Mouse (Mus musculus) liver, postnatal 0 days (tissue): ENCODE measurements around the gene Robo1.

Experiments
- CTCF ChIP-seq: sonication (generic); IDR thresholded peaks from 2 replicates; pipeline ENCODE4 v1.5.1; 2016; ENCODE audit warnings: antibody characterized with exemption, low read depth
- EP300 ChIP-seq: IDR thresholded peaks from 2 replicates; pipeline ENCODE4 v1.6.1; 2016; ENCODE audit warnings: antibody characterized with exemption, low read depth, mild to moderate bottlenecking

DNA sequence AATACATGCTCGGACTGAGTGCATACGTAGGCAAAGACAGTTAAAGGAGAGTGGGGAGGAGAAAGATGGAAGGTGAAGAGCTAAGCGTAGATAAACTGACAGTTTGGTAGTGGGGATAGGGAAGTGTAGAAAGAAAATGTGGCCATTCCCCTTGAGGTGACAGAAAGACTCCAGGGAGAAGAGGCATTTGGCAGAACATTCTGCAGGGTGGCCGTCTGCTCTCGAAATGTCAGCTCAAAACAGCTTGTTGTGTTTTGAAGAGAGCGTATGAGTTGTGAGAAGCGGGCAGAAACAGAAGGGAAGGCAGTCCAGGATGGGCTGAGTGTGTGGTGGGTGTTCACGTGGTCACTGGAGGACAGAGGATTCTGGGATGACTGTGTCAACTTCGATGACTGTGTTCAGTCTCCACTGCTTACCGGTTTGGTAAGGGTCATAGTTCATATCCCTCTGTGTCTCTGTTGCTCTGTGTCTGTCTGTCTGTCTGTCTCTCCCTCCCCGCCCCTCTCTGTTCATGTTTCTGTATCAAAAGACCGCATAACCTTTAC lies 490.4 kb downstream of the Robo1 start:
- TF ChIP-seq CTCF = no peak
- TF ChIP-seq EP300 = no peak
